Mouse (Mus musculus): ENCODE measurements around the gene F5.

The F5 gene

DNA sequence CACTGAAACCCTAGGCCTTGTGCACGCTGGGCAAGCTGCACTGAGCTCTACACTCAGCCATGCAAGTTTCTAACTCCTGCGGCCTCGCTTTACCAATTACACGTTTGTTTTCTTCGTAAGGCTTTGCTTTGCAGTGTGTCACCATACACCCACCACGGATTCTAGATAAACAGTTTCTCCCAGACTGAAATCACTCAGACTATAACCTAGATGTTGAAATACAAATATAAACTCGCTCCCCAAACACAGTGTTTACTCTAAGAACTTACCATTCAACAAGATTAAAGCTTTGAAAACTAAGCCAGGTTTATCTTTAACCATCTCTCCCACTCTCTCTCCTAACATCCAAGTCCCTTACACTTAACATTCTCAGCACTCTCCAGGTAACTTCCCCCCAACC, 83.4 kb downstream of the F5 start:
- DNase-seq (ENCODE audit: low spot score) = no peak

DNA sequence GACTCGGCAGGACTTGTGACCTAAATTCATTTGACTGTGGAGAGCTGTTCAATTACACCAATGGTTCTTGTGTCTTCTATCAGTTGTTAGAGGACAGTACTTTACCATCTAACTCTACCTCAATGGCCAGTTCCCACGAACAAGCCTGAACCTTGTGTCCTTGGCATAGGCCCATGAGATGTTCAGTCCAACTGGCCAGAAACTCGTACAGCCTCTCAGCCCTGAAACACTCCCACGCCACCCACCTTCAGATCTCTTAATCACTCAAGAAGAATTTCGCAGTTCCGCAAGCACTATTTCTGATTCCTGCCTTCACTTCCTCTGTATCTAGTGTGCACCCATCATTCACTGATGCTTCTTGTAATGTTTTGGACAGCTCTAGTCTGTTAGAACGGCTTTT, 84.4 kb downstream of the F5 start:
- DNase-seq (ENCODE audit: low spot score) = no peak

DNA sequence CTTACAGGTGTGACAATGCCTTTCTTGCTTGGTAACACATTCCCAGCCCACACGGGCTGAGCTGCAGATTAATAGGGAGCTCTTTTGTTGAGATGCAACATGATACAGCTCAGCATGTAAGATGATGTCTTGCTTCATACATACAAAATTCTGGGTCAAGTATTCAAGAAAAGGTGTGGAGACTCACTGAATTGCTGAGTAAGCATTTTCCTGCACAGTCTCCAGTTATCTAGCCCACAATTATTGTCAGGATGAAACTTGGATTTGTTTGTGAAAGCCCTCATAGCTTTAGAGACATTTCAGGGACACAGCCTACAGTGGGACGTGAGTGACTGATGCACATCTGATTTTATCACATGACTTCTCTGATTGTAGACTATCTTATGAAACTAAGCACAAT, 89.9 kb downstream of the F5 start:
- no peak for DNase-seq (ENCODE audit: low spot score)

DNA sequence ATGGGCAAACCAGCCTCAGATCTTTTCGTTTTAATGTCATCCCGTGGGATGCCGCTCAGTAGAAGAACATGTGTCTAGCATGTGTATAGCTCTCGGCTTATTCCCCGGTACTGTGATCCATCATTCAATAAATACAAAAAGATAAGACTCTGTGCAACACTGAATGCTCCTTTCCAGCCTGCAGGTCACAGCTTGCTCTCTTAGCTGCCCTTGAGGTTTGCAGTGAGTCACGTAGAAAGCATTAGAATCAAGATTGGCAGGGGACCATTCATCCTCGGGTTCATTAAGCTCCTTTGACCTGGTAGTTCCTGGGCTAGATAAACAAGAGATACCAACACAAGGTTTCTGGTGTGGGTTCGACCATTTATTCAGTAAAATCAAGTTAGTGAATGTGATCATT, 91.2 kb downstream of the F5 start:
- no peak for DNase-seq (ENCODE audit: low spot score)

DNA sequence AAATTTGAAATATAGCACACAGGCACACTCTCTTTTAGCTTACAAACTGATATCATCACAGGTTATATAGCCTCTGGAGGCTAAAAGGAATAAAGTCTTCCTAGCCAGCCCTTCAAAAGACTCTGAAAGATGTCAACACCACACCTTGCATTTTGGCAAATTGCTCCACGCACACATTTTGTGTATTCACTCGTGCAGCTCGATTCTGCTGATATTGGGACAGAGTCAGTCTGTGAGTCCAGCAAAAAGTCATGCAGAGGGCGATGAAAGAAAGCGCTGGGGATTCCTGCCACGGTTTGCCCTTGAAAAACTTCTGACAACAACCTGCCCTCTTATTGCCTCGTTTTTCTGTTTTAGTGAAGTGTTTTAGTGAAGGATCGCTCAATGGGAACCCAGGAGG, 95.8 kb downstream of the F5 start:
- no peak for DNase-seq (ENCODE audit: low spot score)

DNA sequence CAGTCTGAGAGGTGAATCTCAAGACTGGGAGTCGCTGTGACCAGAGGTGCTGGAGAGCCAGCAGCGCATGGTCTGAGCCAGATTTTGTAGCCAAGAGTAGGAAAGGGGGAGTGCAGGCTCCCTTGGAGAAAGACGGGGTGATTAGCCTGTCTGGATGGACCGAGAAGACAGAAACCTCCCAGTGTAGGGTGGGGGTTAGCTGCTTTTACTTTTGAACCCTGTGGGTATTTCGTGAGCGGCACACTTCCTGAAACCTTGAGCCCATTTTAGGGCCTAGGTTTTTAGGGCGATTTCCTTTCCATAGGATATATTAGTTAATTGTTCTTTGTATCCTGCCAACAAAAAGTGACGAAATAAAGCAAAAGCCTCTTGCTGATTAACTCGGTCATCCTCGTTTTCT, 96.3 kb downstream of the F5 start:
- DNase-seq (ENCODE audit: low spot score) = no peak

DNA sequence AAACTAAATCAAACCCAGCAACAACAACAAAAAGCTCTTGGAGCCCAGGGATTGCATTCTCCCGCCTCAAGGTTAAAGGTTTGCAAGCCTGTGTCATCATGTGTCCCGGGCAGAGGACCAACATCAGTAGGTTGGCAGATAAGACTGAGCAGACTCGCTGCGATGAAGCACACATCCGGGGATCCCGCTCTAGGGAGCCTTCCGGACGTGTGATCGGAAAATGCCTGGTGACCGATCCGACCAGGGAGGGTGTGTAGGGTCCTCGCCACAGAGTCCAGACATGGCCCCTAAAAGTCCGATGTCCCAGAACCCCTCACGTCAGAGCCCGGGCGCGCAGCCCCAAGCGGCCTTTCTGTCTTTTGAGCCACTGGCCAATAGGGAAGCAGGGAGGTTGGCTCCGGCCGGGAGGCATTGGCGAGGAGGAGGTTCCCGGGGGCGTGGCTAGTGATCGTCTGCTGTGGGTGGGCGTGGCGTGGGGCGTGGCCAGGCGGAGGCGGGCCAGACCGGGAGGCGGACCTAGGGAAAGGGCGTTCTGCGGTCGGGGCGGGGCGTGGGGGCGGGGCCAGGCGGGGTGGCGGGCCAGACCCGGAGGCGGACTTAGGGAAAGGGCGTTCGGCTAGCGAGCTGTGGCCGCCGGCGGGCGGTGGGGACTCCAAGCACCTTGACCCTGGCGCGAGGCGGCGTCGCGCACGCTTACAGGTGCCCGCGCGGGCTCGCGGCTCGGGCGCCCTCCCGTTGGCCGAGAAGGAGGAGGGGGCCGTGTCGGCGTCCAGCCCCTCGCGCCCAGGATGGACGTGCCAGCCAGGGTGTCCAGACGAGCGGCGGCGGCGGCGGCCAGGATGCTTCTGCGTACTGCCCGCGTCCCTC, 97.1 kb downstream of the F5 start, which contains the start of gene Slc19a2:
Slc19a2 (plus strand) TSS at position 582 of the 867 bp plus-strand sequence.
- DNase-seq (ENCODE audit: low spot score) = peak; percentile 93

DNA sequence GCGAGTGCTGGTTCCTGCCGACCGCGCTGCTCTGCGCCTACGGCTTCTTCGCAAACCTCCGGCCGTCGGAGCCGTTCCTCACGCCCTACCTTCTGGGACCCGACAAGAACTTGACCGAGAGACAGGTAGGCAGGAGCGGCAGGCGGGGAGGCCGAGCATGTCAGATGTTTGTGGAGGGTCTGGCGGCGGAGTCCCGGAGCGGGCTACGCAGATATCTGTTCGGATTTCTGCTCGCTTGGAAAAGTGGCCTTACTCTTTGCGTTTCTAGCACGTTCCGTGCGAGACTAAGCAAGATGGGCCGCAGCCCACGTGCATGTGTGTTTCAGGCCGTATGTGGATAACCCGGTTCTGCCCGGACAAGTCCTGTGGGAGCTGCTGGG, 97.7 kb downstream of the F5 start:
- DNase-seq (ENCODE audit: low spot score) = no peak

DNA sequence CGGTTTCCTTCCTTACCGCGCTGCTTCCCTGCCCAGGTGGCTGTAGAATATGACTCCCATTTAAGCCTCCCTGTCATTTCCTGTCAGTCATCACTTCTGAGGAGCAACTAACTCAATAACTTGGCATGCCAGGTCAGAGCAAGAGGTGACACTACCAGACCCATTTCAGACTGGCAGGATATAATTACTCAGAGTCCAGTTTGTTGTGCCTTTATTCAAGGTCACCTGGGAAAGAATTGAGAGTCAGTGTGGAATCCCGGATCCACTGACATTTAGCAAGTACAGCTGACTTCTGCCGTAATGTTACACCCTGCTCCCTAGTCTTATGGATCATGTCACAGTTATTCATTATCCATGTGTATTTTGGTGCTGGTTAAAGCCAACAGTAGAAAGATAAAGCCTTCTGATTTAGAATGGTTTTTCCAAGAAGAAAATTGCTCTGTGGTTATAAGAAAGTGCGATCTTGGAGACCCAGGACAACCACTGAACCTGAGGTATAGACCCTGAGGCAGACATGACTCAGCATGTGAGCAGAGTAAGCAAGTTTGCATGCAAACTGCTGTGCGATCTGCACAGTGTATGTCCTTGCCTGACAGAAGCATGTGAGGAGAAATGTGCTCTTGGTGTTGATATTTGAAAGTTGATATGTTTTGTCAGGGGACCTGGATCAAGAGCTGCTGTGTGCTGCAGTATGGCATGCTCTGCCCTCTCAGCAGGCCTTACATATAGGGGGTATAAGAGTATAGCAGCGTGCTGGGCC, 98.9 kb downstream of the F5 start:
- no peak for DNase-seq (ENCODE audit: low spot score)

DNA sequence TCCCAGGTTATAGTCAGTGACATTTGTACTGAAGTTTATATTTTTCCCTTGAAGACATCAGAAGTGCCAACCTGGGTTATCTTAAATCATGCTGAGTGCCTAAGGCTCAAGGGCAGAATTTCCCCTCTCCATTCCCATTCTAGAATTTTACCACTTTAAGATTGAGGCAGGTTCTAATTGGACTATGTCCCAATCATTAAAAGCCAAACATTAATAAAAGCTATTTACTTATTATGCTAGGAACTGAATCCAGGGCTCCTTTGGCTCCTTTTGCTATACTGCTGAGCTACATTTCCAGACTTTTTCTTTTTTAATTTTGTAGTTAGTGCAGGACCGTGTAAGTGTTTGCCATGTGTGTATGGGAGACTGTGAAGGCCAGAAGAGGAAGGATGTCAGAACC, 99.8 kb downstream of the F5 start:
- no peak for DNase-seq (ENCODE audit: low spot score)

DNA sequence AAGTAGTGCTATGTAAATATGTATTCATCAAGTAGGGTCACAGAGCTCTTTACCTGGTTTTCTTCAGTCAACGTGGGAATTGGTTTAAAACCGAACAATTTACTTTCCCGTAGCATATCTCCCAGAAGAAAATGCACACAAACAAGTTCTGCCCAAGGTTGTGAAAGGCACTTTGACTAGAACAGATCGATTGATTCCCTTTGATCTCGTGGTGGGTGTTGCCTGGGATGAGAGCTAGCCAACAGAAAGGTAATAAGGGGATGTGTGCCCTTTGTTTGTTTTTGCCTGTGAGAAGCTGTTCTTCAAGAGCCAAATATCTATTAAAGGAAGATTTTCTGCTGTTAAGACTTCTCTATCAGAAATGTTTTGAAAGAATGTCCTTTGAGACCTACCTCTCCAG, 100.9 kb downstream of the F5 start:
- DNase-seq (ENCODE audit: low spot score) = no peak

DNA sequence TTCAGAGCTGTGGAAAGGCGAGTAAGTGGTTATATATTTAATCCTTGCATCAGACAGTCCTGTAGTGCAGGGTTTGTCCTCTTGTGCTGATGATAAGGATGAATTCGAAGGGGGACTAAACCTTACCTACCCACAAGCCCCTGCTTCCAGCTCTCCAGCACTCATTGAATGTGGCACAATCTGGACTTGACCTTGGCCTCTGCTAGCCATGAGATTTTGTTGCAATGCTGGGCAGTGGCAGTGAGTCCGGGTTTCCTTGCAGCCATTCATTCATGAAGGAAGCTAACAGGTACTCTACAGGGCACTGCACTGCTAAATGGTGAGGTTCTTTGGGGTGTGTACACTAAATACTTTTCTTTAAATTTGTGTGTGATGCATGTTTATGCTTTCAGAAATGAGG, 103.2 kb downstream of the F5 start:
- DNase-seq (ENCODE audit: low spot score) = no peak

DNA sequence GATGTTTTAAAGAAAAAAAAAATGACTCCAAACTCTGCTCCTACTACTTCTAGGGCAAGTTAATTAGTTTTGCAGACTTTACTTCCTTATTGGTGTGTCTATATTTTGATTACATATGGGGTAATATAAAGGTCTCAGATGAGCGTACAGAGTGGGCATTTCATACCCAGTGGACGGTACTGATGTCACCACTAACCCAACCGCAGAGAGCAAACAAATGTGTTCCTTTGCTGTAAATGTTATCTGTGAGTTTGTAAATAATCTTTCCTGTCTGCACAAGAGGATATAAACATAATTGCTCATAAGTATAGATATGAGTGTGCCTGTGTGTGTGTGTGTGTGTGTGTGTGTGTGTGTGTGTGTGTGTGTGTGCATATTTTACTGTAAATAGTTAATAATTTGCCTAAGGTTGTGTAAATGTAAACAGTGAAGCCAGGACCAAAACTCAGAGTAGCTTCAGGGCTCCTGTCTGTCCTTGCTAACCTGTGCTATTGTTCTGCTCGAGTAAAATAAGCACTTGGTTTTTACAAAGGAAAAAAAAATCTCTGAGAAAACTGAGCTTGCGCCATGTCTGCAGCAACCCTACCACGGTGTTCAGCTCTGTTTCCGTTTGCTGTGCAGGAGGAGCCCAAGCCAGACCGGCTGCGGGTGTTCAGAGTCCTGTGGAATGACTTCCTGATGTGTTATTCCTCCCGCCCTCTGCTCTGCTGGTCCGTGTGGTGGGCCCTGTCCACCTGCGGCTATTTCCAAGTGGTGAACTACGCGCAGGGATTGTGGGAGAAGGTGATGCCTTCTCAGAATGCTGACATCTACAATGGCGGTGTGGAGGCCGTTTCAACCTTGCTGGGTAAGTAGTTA, 108.8 kb downstream of the F5 start:
- no peak for DNase-seq (ENCODE audit: low spot score)

DNA sequence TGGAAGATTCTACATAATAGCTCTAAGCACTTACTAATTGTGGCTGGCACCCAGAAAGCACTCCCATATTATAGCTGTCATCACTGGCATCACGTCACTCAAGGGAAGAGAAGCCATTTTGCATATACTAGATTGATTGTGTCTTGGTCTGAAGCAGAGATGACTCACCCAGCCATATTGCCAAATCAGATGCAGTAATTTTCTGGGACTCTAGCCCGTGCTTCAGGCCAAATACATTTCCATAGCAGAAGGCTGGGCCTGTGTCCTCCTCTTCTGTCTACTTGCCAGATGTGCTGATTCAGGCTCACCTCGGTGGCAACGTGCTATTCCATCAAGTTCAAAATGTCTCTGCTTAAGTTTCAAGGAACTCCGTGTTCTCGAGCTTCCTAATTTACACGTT, 109.9 kb downstream of the F5 start:
- DNase-seq (ENCODE audit: low spot score) = peak; percentile 46
